In genomic region chr5:120631128-120631527, GRCm38 (mm10) we compare ENCODE assay signal across 9 mouse cellular contexts. TPM values are rescaled to one million over a fixed set of nuclear protein-coding genes. Genes with fewer than 3 reads are reported as not detected.
DNase-seq lines count a peak whose midpoint lies in the region; ATAC-seq lines count a peak whose summit lies in the region.
"Had no signal": no experiment of that assay in that cellular context is flagged by ENCODE, and none has a peak within 500 bp of the region (broad histone marks: within the 10 kb centered on the region; RNA-seq: fewer than 3 reads in every experiment).

No protein-coding gene starts in this region.

- no peak for ATAC-seq in hindbrain, embryonic 16.5 days
- ATAC-seq in neural tube, embryonic 13.5 days (ENCODE audit: low read depth) = no peak
- no peak for ATAC-seq in frontal cortex, adult (ENCODE audit: low TSS enrichment)

- H3K27me3 ChIP-seq in embryonic facial prominence, embryonic 10.5 days (replicated peaks; ENCODE audit: low read depth, poor library complexity, severe bottlenecking) = peaks cover 54% of the 10 kb centered on the region
- H3K27me3 ChIP-seq in hindbrain, embryonic 16.5 days (replicated peaks; ENCODE audit: control insufficient read depth, insufficient read depth, low read length) = peaks cover 2% of the 10 kb centered on the region; the same call in 1 of the 2 replicates
- H3K27me3 ChIP-seq in neural tube, embryonic 13.5 days = peaks cover 26% of the 10 kb centered on the region

- peak; percentile 20 for DNase-seq in kidney, postnatal 10 days
- no peak for DNase-seq in kidney, postnatal 14 days
- peak; percentile 39 for DNase-seq in embryonic facial prominence, embryonic 10.5 days (ENCODE audit: low spot score)
- no peak for DNase-seq in cerebellum, postnatal 14 days
- no peak for DNase-seq in frontal cortex, adult 2 months (ENCODE audit: extremely low spot score in 1 of 2, low spot score in 1 of 2)

- H3K4me1 ChIP-seq in embryonic facial prominence, embryonic 10.5 days = peaks cover 21% of the 10 kb centered on the region
- no peaks in the 10 kb centered on the region for H3K4me1 ChIP-seq in hindbrain, embryonic 16.5 days (ENCODE audit: control insufficient read depth, insufficient read depth, low read depth, low read length)
- H3K4me1 ChIP-seq in neural tube, embryonic 13.5 days (replicated peaks) = peaks cover 6% of the 10 kb centered on the region; the same call in 1 of the 2 replicates

- H3K36me3 ChIP-seq in embryonic facial prominence, embryonic 10.5 days (replicated peaks) = peaks cover 32% of the 10 kb centered on the region
- peaks cover 9% of the 10 kb centered on the region; the same call in 1 of the 2 replicates for H3K36me3 ChIP-seq in hindbrain, embryonic 16.5 days (ENCODE audit: control insufficient read depth, insufficient read depth, low read length)
- peaks cover 24% of the 10 kb centered on the region for H3K36me3 ChIP-seq in neural tube, embryonic 13.5 days

- H3K9ac ChIP-seq in hindbrain, embryonic 16.5 days (ENCODE audit: low read depth, low read length) = peak overlapping the region; percentile 39; the same call in 1 of the 2 replicates
- peak overlapping the region; percentile 43; the same call in 1 of the 2 replicates for H3K9ac ChIP-seq in neural tube, embryonic 13.5 days
- H3K9ac ChIP-seq: liver, embryonic 14.5 days had no signal

- H3K4me2 ChIP-seq in hindbrain, embryonic 16.5 days (ENCODE audit: low read length) = peak overlapping the region; percentile 49
- H3K4me2 ChIP-seq in neural tube, embryonic 13.5 days = peak overlapping the region; percentile 45

- no peak overlapping the region for H3K27ac ChIP-seq in embryonic facial prominence, embryonic 10.5 days (replicated peaks)
- H3K27ac ChIP-seq in hindbrain, embryonic 16.5 days (ENCODE audit: low read depth, low read length) = no peak overlapping the region
- H3K27ac ChIP-seq in neural tube, embryonic 13.5 days (replicated peaks) = no peak overlapping the region
- H3K27ac ChIP-seq: liver, embryonic 14.5 days had no signal

- peak overlapping the region; percentile 44 for H3K4me3 ChIP-seq in embryonic facial prominence, embryonic 10.5 days
- H3K4me3 ChIP-seq in hindbrain, embryonic 16.5 days (ENCODE audit: low read length) = peak overlapping the region; percentile 19; the same call in 1 of the 2 replicates
- no peak overlapping the region; the same call in 1 of the 2 replicates for H3K4me3 ChIP-seq in neural tube, embryonic 13.5 days

- H3K9me3 ChIP-seq in embryonic facial prominence, embryonic 10.5 days = peaks cover 7% of the 10 kb centered on the region; the same call in 1 of the 2 replicates
- no peaks in the 10 kb centered on the region for H3K9me3 ChIP-seq in hindbrain, embryonic 16.5 days (ENCODE audit: control insufficient read depth, low read length)
- H3K9me3 ChIP-seq in neural tube, embryonic 13.5 days = no peaks in the 10 kb centered on the region

- 8% methylated on average over 29 of the region's 29 CpGs for WGBS in embryonic facial prominence, embryonic 10.5 days
- 6% methylated on average over 29 of the region's 29 CpGs for WGBS in hindbrain, embryonic 16.5 days
- WGBS in neural tube, embryonic 13.5 days = 6% methylated on average over 29 of the region's 29 CpGs

RNA-seq across cellular contexts. Expression of gene Cfap73, which starts 2.9 kb away (rescaled TPM):
- polyA plus RNA-seq in embryonic facial prominence, embryonic 10.5 days (2016; fragmentation: Nextera tagmentation; extraction: Ambion mirVana) = 0.27 TPM in 1 of 2 replicates, not detected in the other
- polyA plus RNA-seq in hindbrain, embryonic 16.5 days (2015; fragmentation: Nextera tagmentation; extraction: Ambion mirVana) = 0.51 and 0.92 TPM in 2 replicates
- polyA plus RNA-seq in neural tube, embryonic 13.5 days (2015; fragmentation: Nextera tagmentation; extraction: Ambion mirVana) = not detected in 2 replicates
- polyA plus RNA-seq in frontal cortex, adult 2 months (2012; rRNA removed) = 0.10 TPM in 1 of 2 replicates, not detected in the other
- polyA plus RNA-seq: liver, embryonic 14.5 days had no signal

RNA-seq across cellular contexts. Expression of gene Rasal1, which starts 17.5 kb away (rescaled TPM):
- 0.07 and 0.14 TPM in 2 replicates for polyA plus RNA-seq in embryonic facial prominence, embryonic 10.5 days (2016; fragmentation: Nextera tagmentation; extraction: Ambion mirVana)
- 0.61 and 1.9 TPM in 2 replicates for polyA plus RNA-seq in hindbrain, embryonic 16.5 days (2015; fragmentation: Nextera tagmentation; extraction: Ambion mirVana)
- 0.31 TPM in 1 of 2 replicates, not detected in the other for polyA plus RNA-seq in neural tube, embryonic 13.5 days (2015; fragmentation: Nextera tagmentation; extraction: Ambion mirVana)
- polyA plus RNA-seq in frontal cortex, adult 2 months (2012; rRNA removed) = 63.8 and 71.7 TPM in 2 replicates

RNA-seq across cellular contexts. Expression of gene Ddx54, which starts 18.6 kb away (rescaled TPM):
- polyA plus RNA-seq in embryonic facial prominence, embryonic 10.5 days (2016; fragmentation: Nextera tagmentation; extraction: Ambion mirVana) = 62.3 and 64.3 TPM in 2 replicates
- polyA plus RNA-seq in hindbrain, embryonic 16.5 days (2015; fragmentation: Nextera tagmentation; extraction: Ambion mirVana) = 38.4 and 42.0 TPM in 2 replicates
- polyA plus RNA-seq in neural tube, embryonic 13.5 days (2015; fragmentation: Nextera tagmentation; extraction: Ambion mirVana) = 44.6 and 45.7 TPM in 2 replicates
- 28.2 and 31.2 TPM in 2 replicates for polyA plus RNA-seq in frontal cortex, adult 2 months (2012; rRNA removed)

RNA-seq across cellular contexts. Expression of gene Rita1, which starts 18.7 kb away (rescaled TPM):
- 19.4 and 20.1 TPM in 2 replicates for polyA plus RNA-seq in embryonic facial prominence, embryonic 10.5 days (2016; fragmentation: Nextera tagmentation; extraction: Ambion mirVana)
- polyA plus RNA-seq in hindbrain, embryonic 16.5 days (2015; fragmentation: Nextera tagmentation; extraction: Ambion mirVana) = 29.3 and 33.7 TPM in 2 replicates
- polyA plus RNA-seq in neural tube, embryonic 13.5 days (2015; fragmentation: Nextera tagmentation; extraction: Ambion mirVana) = 19.9 and 25.1 TPM in 2 replicates
- polyA plus RNA-seq in frontal cortex, adult 2 months (2012; rRNA removed) = 34.8 and 36.4 TPM in 2 replicates

RNA-seq across cellular contexts. Expression of gene Iqcd, which starts 42.3 kb away (rescaled TPM):
- polyA plus RNA-seq in embryonic facial prominence, embryonic 10.5 days (2016; fragmentation: Nextera tagmentation; extraction: Ambion mirVana) = 0.65 and 0.81 TPM in 2 replicates
- polyA plus RNA-seq in hindbrain, embryonic 16.5 days (2015; fragmentation: Nextera tagmentation; extraction: Ambion mirVana) = 2.0 and 2.4 TPM in 2 replicates
- 0.94 and 1.0 TPM in 2 replicates for polyA plus RNA-seq in neural tube, embryonic 13.5 days (2015; fragmentation: Nextera tagmentation; extraction: Ambion mirVana)
- polyA plus RNA-seq in frontal cortex, adult 2 months (2012; rRNA removed) = 1.9 and 2.1 TPM in 2 replicates

Comparison
In these comparisons a context has a peak if more than half of its experiments do, and no peak if none do; other contexts are left out.
1. DNase-seq: peak in kidney, postnatal 10 days (single experiment) and embryonic facial prominence, embryonic 10.5 days (single experiment); none in kidney, postnatal 14 days (single experiment), cerebellum, postnatal 14 days (0 of 2) and frontal cortex, adult 2 months (0 of 2).
2. RNA of gene Rasal1, which starts 17.5 kb away (polyA plus RNA-seq): 63.8 to 71.7 TPM in frontal cortex, adult 2 months; 0.61 to 1.9 TPM in hindbrain, embryonic 16.5 days, 0.31 TPM in neural tube, embryonic 13.5 days and 0.07 to 0.14 TPM in embryonic facial prominence, embryonic 10.5 days; every median in the first group is over 10 times any median in the second.